Mouse (Mus musculus): ENCODE data around the gene Bag5.

GRCm38 (mm10) chr12:111677882-111678669 lies 35.0 kb downstream of the Bag5 start, which contains the start of gene Trmt61a:
- TF ChIP-seq CTCF (IDR thresholded peaks at IDR 0.05; ENCODE audit: low read depth) (no peak), EP300 (IDR thresholded peaks at IDR 0.05; ENCODE audit: low read depth) (0 out of 2 replicates have a peak, but pooled peaks have one; percentile 56)

Data from liver, postnatal 0 days (tissue).